Mouse (Mus musculus) heart, postnatal 36 days (tissue): Measurements from ENCODE around the gene Ankdd1b. TPM values are rescaled to one million over a fixed set of nuclear protein-coding genes. Genes with fewer than 3 reads are reported as not detected.

Experiments
- DNase-seq, 2 experiments: peaks; one replicate each; pipeline ENCODE4 v3.0.0; 2021 to 2022
- intact Hi-C: fragments of 180-260 bp; cut with DNase I; formaldehyde crosslinking; loops from one replicate; pipeline ENCODE4 v1.15.1; 2025
- total RNA-seq, 2 experiments: library from RNA; stranded (reverse); gene quantifications; 2 replicates each; pipeline ENCODE4 v1.2.3; 2021

Ankdd1b gene
- total RNA-seq, 2 experiments from 2014 or later = 0.42 to 0.57 TPM

DNA sequence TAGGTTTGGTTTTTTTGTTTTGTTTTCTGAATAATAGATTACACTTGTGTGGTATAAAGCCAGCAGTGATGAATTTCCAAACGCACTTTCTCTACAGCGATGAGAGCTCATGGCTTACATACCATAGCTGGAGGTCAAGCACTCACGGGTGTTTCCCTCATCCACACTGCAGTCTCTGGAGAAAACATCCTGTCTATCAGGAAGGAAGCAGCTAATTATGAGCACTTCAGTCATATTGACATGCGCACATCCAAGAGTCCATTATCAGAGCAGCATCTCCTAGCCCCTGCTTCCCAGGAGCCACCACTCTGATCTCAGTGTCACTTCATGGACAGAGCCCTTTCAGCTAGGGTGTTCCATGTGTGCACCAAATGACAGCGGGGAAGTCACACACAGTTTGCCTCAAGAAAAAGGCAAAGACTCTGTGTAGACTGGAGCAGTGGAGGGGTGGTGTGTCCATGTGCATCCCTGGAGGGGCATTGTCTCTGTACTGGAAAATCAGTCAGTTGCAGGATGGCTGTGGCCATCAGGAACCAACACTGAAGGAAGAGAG, 53.7 kb downstream of the Ankdd1b start:
- intact Hi-C loops = no loop called here
- no peak for DNase-seq

DNA sequence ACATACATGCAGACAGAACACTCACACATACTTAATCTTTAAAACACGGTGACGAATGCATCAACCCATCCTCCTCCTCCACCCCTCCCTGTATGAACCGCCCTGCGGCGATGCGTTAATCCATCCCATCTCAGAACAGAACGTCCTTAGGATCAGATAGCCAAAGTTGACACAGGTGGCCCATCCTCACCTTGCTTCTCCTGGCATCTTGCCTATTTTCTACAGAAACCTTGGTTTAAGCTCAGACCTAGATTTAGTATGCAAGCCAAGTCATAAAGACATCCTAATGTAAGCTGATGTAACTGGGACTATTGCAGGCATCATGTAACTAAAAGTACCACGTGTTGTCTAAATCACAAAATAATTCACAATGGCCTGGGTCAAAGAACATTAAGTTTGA, 54.6 kb downstream of the Ankdd1b start:
- DNase-seq = no peak
- intact Hi-C loops = no loop called here

DNA sequence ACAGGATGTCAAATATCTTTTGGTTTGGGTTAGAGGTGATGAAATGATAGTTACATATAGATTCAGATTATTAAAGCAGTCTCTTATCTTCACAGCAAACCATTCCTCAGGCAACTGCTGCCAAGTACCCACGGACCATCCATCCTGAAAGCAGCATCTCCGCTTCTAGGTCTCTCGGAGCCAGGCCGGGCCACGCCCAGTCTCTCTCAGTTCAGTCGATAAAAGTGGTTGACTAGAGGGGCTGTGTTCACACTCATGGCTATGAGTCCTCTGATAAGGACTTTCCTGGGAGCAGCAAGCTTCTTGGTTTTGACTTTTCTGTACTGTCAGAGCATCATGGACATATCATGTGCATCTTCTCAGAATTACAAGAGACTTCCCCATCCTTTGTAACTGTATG, 56.6 kb downstream of the Ankdd1b start:
- intact Hi-C loops = no loop called here
- no peak for DNase-seq

DNA sequence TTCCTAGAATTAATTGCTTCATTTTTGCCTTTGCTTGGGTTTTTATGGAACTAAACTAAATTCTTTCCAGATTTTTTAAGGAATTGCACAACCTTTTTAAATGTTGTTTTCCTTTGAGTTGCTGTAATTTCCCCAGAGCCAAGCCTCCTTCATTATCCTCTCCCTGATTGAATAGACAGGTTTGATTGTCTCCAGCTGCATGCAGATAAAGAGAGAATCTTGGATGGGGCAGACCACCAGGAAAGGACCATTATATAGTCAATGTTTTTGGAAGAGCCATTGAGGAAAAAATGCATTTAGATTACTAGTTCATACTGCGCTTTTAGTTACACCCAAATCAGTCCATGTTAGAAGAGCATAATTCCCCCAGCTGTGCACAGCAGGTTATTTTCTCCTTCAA, 62.2 kb downstream of the Ankdd1b start:
- no peak for DNase-seq
- intact Hi-C loops = loop anchor here (5.0 kb wide), 1 partner anchor 184 kb away; no protein-coding TSS in a partner anchor

DNA sequence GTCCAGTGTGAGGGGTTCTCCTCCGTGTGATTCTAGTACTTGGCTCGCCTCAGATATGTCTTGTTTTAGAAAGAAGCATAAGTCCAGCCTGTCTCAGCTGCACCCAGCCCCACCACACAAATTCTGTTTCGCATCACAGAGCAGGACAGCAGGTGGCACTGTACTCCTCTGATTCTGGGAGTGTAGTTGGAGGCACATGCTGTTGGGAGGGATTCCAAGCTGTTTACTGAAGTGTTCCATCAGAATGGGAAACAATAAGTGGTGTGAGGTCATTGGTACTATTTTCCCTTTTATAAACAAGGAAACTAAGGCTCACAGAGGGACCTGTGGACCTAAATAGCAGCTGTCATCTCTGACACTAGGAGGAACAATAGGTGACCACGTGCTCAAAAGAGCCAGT, 64.0 kb downstream of the Ankdd1b start:
- peak; percentile 35 to 38 for DNase-seq
- intact Hi-C loops = loop anchor here (5.0 kb wide), 1 partner anchor 185 kb away; no protein-coding TSS in a partner anchor

DNA sequence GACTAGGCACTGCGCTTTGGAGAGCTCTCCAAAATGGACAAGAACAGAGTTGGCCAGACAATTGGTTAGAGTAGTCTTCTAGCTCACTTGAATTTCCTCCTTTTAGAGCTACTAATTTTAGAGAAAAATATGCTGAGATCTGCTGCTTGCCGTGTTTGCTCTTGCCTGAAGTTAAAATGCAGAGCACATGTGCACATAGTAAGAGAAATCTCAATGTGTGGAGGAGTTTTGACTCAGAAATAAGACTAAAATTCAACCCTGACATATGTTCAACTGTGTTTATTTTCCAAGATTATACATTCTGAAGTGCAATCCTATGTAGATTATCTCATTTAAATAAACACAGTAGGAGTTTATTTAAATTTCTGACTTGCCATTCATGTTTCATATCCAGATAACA, 65.5 kb downstream of the Ankdd1b start:
- DNase-seq = no peak
- intact Hi-C loops = loop anchor here (5.0 kb wide), 1 partner anchor 187 kb away; no protein-coding TSS in a partner anchor

DNA sequence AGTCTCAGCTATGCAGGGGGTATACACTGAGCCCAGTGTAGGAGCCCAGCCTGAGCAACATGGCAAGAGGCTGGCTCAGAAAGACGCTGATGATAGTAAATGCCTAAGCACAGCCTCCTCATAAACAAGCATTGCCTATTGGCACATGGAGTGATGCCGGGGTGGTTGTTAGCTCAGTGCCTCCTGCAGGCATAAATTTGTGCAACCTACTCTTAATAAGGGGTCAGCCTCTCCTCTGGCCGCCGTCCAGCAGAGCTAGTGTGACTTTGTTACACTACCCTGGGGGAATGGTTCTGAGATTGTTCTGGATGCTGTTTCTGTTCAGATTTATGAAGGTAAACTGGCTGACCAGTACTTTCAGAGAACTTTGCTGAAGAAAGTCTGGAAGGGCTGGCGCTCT, 69.7 kb downstream of the Ankdd1b start:
- intact Hi-C loops = no loop called here
- no peak for DNase-seq

DNA sequence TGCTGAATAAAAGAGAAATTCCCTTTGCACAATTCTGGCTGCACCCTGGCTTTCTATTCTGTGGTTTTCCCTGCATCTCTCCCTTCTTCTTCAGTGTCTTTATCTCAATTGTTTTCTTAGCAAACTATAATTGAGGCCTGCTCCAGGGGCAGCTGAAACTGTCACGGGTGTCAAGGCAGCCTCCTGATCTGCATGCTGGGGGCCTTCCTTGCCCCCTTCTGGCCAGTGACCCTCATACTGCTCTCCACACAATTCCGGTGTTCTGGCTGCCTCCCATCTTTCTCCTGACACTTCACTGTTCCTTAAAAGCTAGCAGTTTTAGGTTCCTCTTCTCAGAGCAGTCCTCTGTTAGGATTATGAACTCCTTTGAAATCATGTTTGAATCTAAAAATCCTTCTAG, 81.7 kb downstream of the Ankdd1b start:
- DNase-seq = no peak
- intact Hi-C loops = loop anchor here (5.0 kb wide), 1 partner anchor 153 kb away; the partner anchor contains the start of genes Col4a3bp and Polk

DNA sequence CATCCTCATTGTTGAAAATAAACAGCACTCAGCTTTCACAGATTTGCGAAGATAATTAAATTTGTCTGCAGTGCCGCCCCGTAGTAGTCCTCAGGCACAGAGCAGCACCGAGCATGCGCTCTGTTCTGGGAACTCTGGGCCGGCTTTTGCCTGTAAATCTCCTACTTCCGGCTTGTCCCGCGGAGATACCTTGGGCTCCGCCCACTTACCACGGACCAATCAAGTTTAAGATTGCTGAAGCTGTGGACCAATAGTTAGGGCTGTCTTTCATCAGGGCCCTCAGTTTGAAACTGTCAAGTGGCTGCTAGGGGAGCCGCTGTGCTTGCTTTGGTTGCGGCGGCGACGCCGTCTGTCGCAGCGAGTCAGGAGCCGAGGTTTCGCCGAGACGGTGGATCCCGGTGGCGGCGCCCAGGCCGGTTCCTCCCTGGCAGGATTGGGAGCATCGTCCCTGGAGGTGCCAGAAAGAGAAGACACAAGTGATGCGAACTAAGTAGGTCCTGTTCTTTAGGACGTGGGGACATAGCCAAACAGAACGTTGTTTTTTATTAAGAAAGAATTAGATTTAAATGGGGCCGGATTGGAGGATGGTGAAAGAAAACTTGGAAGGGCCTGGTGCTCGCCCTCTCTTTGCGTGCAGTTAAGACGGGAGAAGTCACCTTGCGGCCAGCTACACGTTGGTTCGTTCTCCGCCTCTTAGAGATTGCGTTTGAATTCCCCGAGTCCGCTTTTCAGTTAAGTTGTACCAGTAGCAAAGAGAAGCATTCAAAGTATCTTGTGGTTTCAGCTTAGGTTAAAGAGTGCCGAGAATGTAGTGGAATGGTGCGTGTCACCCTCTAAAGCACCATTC, 82.7 kb downstream of the Ankdd1b start, which contains the start of gene Poc5:
Gene Poc5 (plus strand): TSS at position 253 of the 847 bp plus-strand sequence.
- DNase-seq = peak; percentile 99
- intact Hi-C loops = loop anchor here (5.0 kb wide), 1 partner anchor 154 kb away; the partner anchor contains the start of genes Col4a3bp and Polk

DNA sequence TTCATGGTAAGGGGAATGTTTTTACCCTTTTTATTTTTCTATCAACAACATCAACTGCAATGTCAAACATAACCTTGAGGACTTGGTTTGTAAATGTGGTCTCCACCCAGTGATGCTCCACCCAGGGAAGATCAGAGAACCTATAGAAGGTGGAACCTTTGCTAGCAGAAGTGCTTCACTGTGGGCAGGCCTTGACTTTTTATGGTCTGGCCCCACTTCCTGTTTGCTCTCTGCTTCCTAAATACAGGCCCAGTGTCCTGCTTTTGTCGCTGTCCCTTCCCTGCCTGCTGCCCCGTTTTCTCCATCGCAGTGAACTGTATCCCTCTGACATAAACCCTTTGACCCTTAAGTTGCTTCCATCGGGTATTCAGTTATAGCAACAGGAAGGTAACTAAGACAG, 93.1 kb downstream of the Ankdd1b start:
- intact Hi-C loops = no loop called here
- DNase-seq = no peak

DNA sequence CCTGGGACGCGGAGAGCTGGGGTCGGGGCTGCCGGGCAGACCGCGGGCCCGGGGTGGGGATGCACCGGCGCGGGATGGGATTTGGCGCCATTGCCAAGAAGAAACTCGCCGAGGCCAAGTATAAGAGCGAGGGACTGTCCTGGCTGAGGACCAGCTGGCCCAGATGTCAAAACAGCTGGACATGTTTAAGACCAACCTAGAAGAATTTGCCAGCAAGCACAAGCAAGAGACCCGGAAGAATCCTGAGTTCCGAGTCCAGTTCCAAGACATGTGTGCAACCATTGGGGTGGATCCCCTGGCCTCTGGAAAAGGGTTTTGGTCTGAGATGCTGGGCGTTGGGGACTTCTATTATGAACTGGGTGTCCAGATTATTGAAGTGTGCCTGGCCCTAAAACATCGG, 94.1 kb downstream of the Ankdd1b start:
- intact Hi-C loops = no loop called here
- DNase-seq = peak; percentile 14 to 17

DNA sequence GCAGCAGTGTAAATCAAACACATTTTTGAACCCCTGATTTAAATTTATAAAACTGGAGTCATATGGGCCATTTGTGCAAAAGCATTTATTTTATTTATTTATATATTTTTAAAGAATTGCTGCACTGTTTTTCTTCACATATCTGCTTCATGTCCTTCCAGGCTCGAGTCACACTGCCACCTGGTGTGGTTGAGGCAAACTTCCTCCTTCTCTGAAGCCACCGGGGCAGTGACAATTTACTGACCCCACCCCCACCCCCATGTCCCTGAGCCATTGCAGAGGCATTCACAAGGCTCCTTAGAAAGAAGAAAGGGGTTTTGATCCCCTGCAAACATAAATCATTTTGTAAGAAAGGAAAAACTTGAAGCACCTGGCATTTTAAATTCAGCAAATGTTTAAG, 95.5 kb downstream of the Ankdd1b start:
- intact Hi-C loops = loop anchor here (1.0 kb wide), 1 partner anchor 344 kb away; no protein-coding TSS in a partner anchor
- no peak for DNase-seq

Other genes starting within 250 kb of the Ankdd1b start
- 1 to 10 TPM; 8.9 to 9.9 TPM for gene Poc5, start 82.9 kb downstream of the Ankdd1b start, total RNA-seq
- not detected for gene Gm17622, start 19.5 kb upstream of the Ankdd1b start, total RNA-seq
- 1 to 10 TPM; 4.5 to 5.6 TPM for gene Polk, start 71.4 kb upstream of the Ankdd1b start, total RNA-seq
- gene Col4a3bp, start 71.4 kb upstream of the Ankdd1b start, total RNA-seq = 10 to 100 TPM; 38.9 to 39.8 TPM
- gene Hmgcr, start 199.7 kb upstream of the Ankdd1b start, total RNA-seq = 1 to 10 TPM; 7.9 to 8.9 TPM